Mouse (Mus musculus) kidney, embryonic 16.5 days (tissue): Measurements from ENCODE around the gene Gm21861. TPM values are rescaled to one million over a fixed set of nuclear protein-coding genes. Genes with fewer than 3 reads are reported as not detected.
"Not testable (repeated sequence)": the region's sequence is repeated elsewhere in the genome, so short reads cannot be mapped to it uniquely, and the experiment has no call there.

Experiments
- ATAC-seq: fragments of 200-750 bp; cut with Nextera tagmentation; 2 replicates; pipeline ENCODE4 v1.8.0; 2017; ENCODE audit warnings: moderate TSS enrichment; ENCODE audit not compliant: low FRiP score, low TSS enrichment
- H3K27ac ChIP-seq: fragments of 300-500 bp; sonication (generic); 2 replicates; pipeline ENCODE4 v1.5.1; 2014; ENCODE audit warnings: low read length
- H3K27me3 ChIP-seq: fragments of 300-500 bp; sonication (generic); 2 replicates; pipeline ENCODE4 v1.6.1; 2014; ENCODE audit warnings: low read length, control low read depth, mixed read lengths; ENCODE audit not compliant: insufficient read depth
- H3K36me3 ChIP-seq: fragments of 300-500 bp; sonication (generic); 2 replicates; pipeline ENCODE4 v1.6.1; 2014; ENCODE audit warnings: low read length, control low read depth, mixed read lengths; ENCODE audit not compliant: insufficient read depth
- H3K4me1 ChIP-seq: fragments of 300-500 bp; sonication (generic); 2 replicates; pipeline ENCODE4 v1.6.1; 2014; ENCODE audit warnings: low read length, control low read depth, mixed read lengths; ENCODE audit not compliant: insufficient read depth
- H3K4me2 ChIP-seq: fragments of 300-500 bp; sonication (generic); replicated peaks from 2 replicates; pipeline ENCODE4 v1.6.1; 2014; ENCODE audit warnings: low read depth, low read length
- H3K4me3 ChIP-seq: fragments of 300-500 bp; sonication (generic); 2 replicates; pipeline ENCODE4 v1.5.1; 2014; ENCODE audit warnings: mild to moderate bottlenecking, low read length
- H3K9ac ChIP-seq: fragments of 300-500 bp; sonication (generic); replicated peaks from 2 replicates; pipeline ENCODE4 v1.6.1; 2014; ENCODE audit warnings: low read length
- H3K9me3 ChIP-seq: fragments of 300-500 bp; sonication (generic); 2 replicates; pipeline ENCODE4 v1.6.1; 2016; ENCODE audit warnings: low read length, control low read depth
- WGBS: fragments of 180-500 bp; shearing (Covaris S2); extraction: QIAGEN DNeasy Blood & Tissue Kit; methylation state at CpG from one replicate; pipeline ENCODE4 v1.1.7; 2014; 5-methylcytosine and 5-hydroxymethylcytosine counted together
- polyA plus RNA-seq: library from polyadenylated mRNA; unstranded; fragments of >200 nt; fragmentation: Nextera tagmentation; extraction: Ambion mirVana; gene quantifications from 2 replicates; pipeline ENCODE4 v1.2.1, GENCODE M21; 2015

Gm21861 gene
- not detected in 2 replicates for polyA plus RNA-seq

GRCm38 (mm10) chrY:58814497-58814896 is at the start of gene Gm21861:
Gene Gm21861 (minus strand): TSS chrY:58814597.
- H3K4me1 ChIP-seq, H3K9me3 ChIP-seq, H3K4me3 ChIP-seq, H3K27me3 ChIP-seq, ATAC-seq, H3K27ac ChIP-seq, H3K36me3 ChIP-seq, H3K9ac ChIP-seq, H3K4me2 ChIP-seq: not testable (repeated sequence)
- WGBS, result no CpG with 5 or more reads among the region's 7 CpGs
